In the genomic region with DNA sequence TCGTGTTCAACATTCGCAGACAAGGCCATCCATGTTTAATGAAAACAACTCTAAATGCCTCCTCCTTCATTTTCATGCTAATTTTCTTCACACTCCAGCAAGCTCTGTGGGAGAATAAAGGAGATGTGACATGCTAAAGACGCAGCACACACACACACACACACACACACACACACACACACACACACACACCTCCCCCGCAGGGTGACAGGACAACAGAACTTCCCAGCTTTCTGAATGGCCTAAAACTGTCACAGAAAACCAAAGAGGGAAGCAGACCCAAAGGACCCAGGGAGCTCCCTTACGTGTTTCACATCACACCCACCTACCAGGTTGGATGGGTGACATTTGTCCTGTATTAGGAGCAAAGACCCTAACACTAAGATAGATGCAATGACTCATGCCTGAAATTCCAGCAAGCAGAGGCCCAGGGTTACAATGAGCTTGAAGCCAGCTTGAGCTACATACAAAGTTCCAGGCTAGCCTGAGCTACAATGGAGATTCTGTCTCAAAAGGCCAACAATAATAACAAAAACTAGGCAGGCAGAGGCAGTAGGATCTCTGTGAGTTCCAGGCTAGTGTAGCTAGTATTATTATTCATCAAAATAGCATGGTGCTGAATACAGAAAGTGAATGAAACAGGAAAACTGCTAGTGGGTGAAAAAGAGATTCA, we compare ENCODE assay signal across 10 mouse cellular contexts. TPM values are rescaled to one million over a fixed set of nuclear protein-coding genes. Genes with fewer than 3 reads are reported as not detected.
DNase-seq lines count a peak whose midpoint lies in the region; ATAC-seq and TF ChIP-seq lines count a peak whose summit lies in the region.
"Had no signal": no experiment of that assay in that cellular context is flagged by ENCODE, and none has a peak within 500 bp of the region (broad histone marks: within the 10 kb centered on the region; RNA-seq: fewer than 3 reads in every experiment).

No protein-coding gene starts in this region.

- peaks cover 90% of the 10 kb centered on the region for H3K4me1 ChIP-seq in heart, embryonic 13.5 days
- H3K4me1 ChIP-seq in spleen, adult 2 months (ENCODE audit: control insufficient read depth, insufficient read depth, insufficient read length): peaks cover 49% of the 10 kb centered on the region
- peaks cover 45% of the 10 kb centered on the region for H3K4me1 ChIP-seq in hindbrain, postnatal 0 days (ENCODE audit: insufficient read depth, low read length)

- peak overlapping the region; percentile 72; the same call in 1 of the 2 replicates for H3K27ac ChIP-seq in heart, embryonic 13.5 days (replicated peaks)
- H3K27ac ChIP-seq in spleen, adult 2 months (ENCODE audit: insufficient read depth, low read length): 0 out of 2 replicates have a peak overlapping the region, but pooled peaks have one; percentile 9
- peak overlapping the region; percentile 17; the same call in 1 of the 2 replicates for H3K27ac ChIP-seq in hindbrain, postnatal 0 days
- H3K27ac ChIP-seq: stomach, postnatal 0 days had no signal

- no peaks in the 10 kb centered on the region for H3K9me3 ChIP-seq in heart, embryonic 13.5 days
- no peaks in the 10 kb centered on the region for H3K9me3 ChIP-seq in hindbrain, postnatal 0 days (ENCODE audit: low read length)
- H3K9me3 ChIP-seq: heart, embryonic 15.5 days had no signal

- no peaks in the 10 kb centered on the region for H3K36me3 ChIP-seq in heart, embryonic 13.5 days
- H3K36me3 ChIP-seq in spleen, adult 2 months (ENCODE audit: control insufficient read depth, insufficient read depth, low read length): no peaks in the 10 kb centered on the region
- H3K36me3 ChIP-seq in hindbrain, postnatal 0 days (ENCODE audit: insufficient read depth, low read length): no peaks in the 10 kb centered on the region
- H3K36me3 ChIP-seq: heart, embryonic 15.5 days had no signal

- TF ChIP-seq CTCF in spleen, adult 2 months (IDR thresholded peaks at IDR 0.05; ENCODE audit: extremely low read depth, insufficient read depth, insufficient read length, insufficient replicate concordance): no peak
- no peak for TF ChIP-seq CTCF in hindbrain, postnatal 0 days (IDR thresholded peaks at IDR 0.05; ENCODE audit: low read depth)

- DNase-seq in heart, postnatal 14 days: no peak
- no peak for DNase-seq in spleen, adult 2 months (ENCODE audit: low read depth in 1 of 2, low spot score in 2 of 2)
- DNase-seq in spleen, postnatal 10 days (ENCODE audit: low spot score in 2 of 2): no peak
- peak; percentile 12 for DNase-seq in hindbrain, postnatal 0 days (ENCODE audit: low spot score)
- no peak for DNase-seq in cerebellum, adult 11 months
- no peak for DNase-seq in MN1 (ENCODE audit: low spot score)
- DNase-seq: cerebellum, adult 9-11 months had no signal

- no peak overlapping the region for H3K4me3 ChIP-seq in heart, embryonic 13.5 days
- H3K4me3 ChIP-seq in spleen, adult 2 months (ENCODE audit: extremely low read depth, insufficient read depth, insufficient read length): no peak overlapping the region
- no peak overlapping the region for H3K4me3 ChIP-seq in hindbrain, postnatal 0 days (ENCODE audit: low read length)
- H3K4me3 ChIP-seq: heart, embryonic 15.5 days had no signal

- WGBS in heart, embryonic 13.5 days: 80% methylated on average over 5 of the region's 5 CpGs
- WGBS in spleen, adult 2 months: 67% methylated on average over 5 of the region's 5 CpGs
- WGBS in hindbrain, postnatal 0 days: 30% methylated on average over 5 of the region's 5 CpGs

- ATAC-seq in heart, embryonic 13.5 days (ENCODE audit: extremely low read depth, insufficient number of reproducible peaks, low FRiP score, low TSS enrichment): no peak
- no peak for ATAC-seq in hindbrain, postnatal 0 days

- no peak for TF ChIP-seq POLR2A in spleen, adult 2 months (IDR thresholded peaks at IDR 0.05; ENCODE audit: low read depth, low read length)

- peak overlapping the region; percentile 42; the same call in 1 of the 2 replicates for H3K4me2 ChIP-seq in heart, embryonic 13.5 days
- no peak overlapping the region for H3K4me2 ChIP-seq in hindbrain, postnatal 0 days (ENCODE audit: low read depth, low read length)

- no peaks in the 10 kb centered on the region for H3K27me3 ChIP-seq in heart, embryonic 13.5 days (replicated peaks)
- no peaks in the 10 kb centered on the region for H3K27me3 ChIP-seq in spleen, adult 2 months (ENCODE audit: control insufficient read depth, insufficient read depth, low read length)
- H3K27me3 ChIP-seq in hindbrain, postnatal 0 days (ENCODE audit: insufficient read depth, low read length): no peaks in the 10 kb centered on the region
- H3K27me3 ChIP-seq: heart, embryonic 15.5 days had no signal

- no peak overlapping the region for H3K9ac ChIP-seq in heart, embryonic 13.5 days
- no peak overlapping the region for H3K9ac ChIP-seq in hindbrain, postnatal 0 days (replicated peaks; ENCODE audit: low read length)
- H3K9ac ChIP-seq: heart, embryonic 15.5 days had no signal

- intact Hi-C loops in heart, postnatal 14 days (cut with DNase I): no loop called here

RNA-seq across cellular contexts. Expression of a gene that starts 5.5 kb away (rescaled TPM):
- 9.5 and 9.8 TPM in 2 replicates for polyA plus RNA-seq in heart, embryonic 13.5 days (2015; fragmentation: Nextera tagmentation; extraction: Ambion mirVana)
- total RNA-seq in heart, postnatal 14 days (2021): 1 to 10 TPM; 7.6 to 8.6 TPM
- 9.4 and 10.9 TPM in 2 replicates for polyA plus RNA-seq in spleen, adult 2 months (2012; rRNA removed)
- total RNA-seq in hindbrain, postnatal 0 days (2014; rRNA removed): 11.2 and 11.6 TPM in 2 replicates
- 11.4 and 11.6 TPM in 2 replicates for polyA plus RNA-seq in hindbrain, postnatal 0 days (2015; fragmentation: Nextera tagmentation; extraction: Ambion mirVana)

RNA-seq across cellular contexts. Expression of a gene that starts 56.5 kb away (rescaled TPM):
- 6.3 and 7.0 TPM in 2 replicates for polyA plus RNA-seq in heart, embryonic 13.5 days (2015; fragmentation: Nextera tagmentation; extraction: Ambion mirVana)
- 10 to 100 TPM in 1 of 2 experiments, 1 to 10 TPM in 1; 9.4 to 10.1 TPM for total RNA-seq in heart, postnatal 14 days (2021)
- 6.5 and 8.3 TPM in 2 replicates for polyA plus RNA-seq in spleen, adult 2 months (2012; rRNA removed)
- 16.1 and 18.7 TPM in 2 replicates for total RNA-seq in hindbrain, postnatal 0 days (2014; rRNA removed)
- polyA plus RNA-seq in hindbrain, postnatal 0 days (2015; fragmentation: Nextera tagmentation; extraction: Ambion mirVana): 11.0 and 11.1 TPM in 2 replicates

RNA-seq across cellular contexts. Expression of a gene that starts 57.6 kb away (rescaled TPM):
- polyA plus RNA-seq in heart, embryonic 13.5 days (2015; fragmentation: Nextera tagmentation; extraction: Ambion mirVana): 7.8 and 8.2 TPM in 2 replicates
- total RNA-seq in heart, postnatal 14 days (2021): 1 to 10 TPM; 6.7 to 6.8 TPM
- 0.22 and 0.30 TPM in 2 replicates for polyA plus RNA-seq in spleen, adult 2 months (2012; rRNA removed)
- 2.8 and 3.6 TPM in 2 replicates for total RNA-seq in hindbrain, postnatal 0 days (2014; rRNA removed)
- 4.1 and 5.5 TPM in 2 replicates for polyA plus RNA-seq in hindbrain, postnatal 0 days (2015; fragmentation: Nextera tagmentation; extraction: Ambion mirVana)

Comparison
In these comparisons a context has a peak if more than half of its experiments do, and no peak if none do; other contexts are left out.
1. H3K27ac ChIP-seq: peak in every context shown above with its lines; median percentile 72 in heart, embryonic 13.5 days; 17 in hindbrain, postnatal 0 days; 9 in spleen, adult 2 months.